Mouse (Mus musculus) midbrain, embryonic 16.5 days (tissue): ENCODE results near the gene Wbp1. TPM values are rescaled to one million over a fixed set of nuclear protein-coding genes. Genes with fewer than 3 reads are reported as not detected.

ENCODE experiments used
- ATAC-seq: fragments of 200-750 bp; cut with Nextera tagmentation; 2 replicates; pipeline ENCODE4 v1.8.0; 2017; ENCODE audit warnings: moderate TSS enrichment
- H3K27ac ChIP-seq: fragments of 300-500 bp; sonication (generic); 2 replicates; pipeline ENCODE4 v1.5.1; 2014; ENCODE audit warnings: mild to moderate bottlenecking, low read length, mixed read lengths
- H3K27me3 ChIP-seq: fragments of 300-500 bp; sonication (generic); 2 replicates; pipeline ENCODE4 v1.6.1; 2014; ENCODE audit warnings: low read depth, low read length, mixed read lengths; ENCODE audit not compliant: control insufficient read depth, insufficient read depth
- H3K36me3 ChIP-seq: fragments of 300-500 bp; sonication (generic); 2 replicates; pipeline ENCODE4 v1.6.1; 2014; ENCODE audit warnings: mild to moderate bottlenecking, low read length, moderate library complexity, mixed read lengths; ENCODE audit not compliant: control insufficient read depth, insufficient read depth
- H3K4me1 ChIP-seq: fragments of 300-500 bp; sonication (generic); 2 replicates; pipeline ENCODE4 v1.6.1; 2014; ENCODE audit warnings: mild to moderate bottlenecking, low read length, mixed read lengths; ENCODE audit not compliant: control insufficient read depth, insufficient read depth
- H3K4me2 ChIP-seq: fragments of 300-500 bp; sonication (generic); 2 replicates; pipeline ENCODE4 v1.6.1; 2014; ENCODE audit warnings: mild to moderate bottlenecking, low read length, mixed read lengths
- H3K4me3 ChIP-seq: fragments of 300-500 bp; sonication (generic); 2 replicates; pipeline ENCODE4 v1.5.1; 2014; ENCODE audit warnings: low read depth, mild to moderate bottlenecking, low read length, moderate library complexity, mixed read lengths
- H3K9ac ChIP-seq: fragments of 300-500 bp; sonication (generic); 2 replicates; pipeline ENCODE4 v1.6.1; 2014; ENCODE audit warnings: low read depth, low read length, mixed read lengths
- H3K9me3 ChIP-seq: fragments of 300-500 bp; sonication (generic); replicated peaks from 2 replicates; pipeline ENCODE4 v1.6.1; 2014; ENCODE audit warnings: mild to moderate bottlenecking, low read length, mixed read lengths; ENCODE audit not compliant: control insufficient read depth, poor library complexity, severe bottlenecking
- WGBS: fragments of 180-500 bp; shearing (Covaris S2); extraction: QIAGEN DNeasy Blood & Tissue Kit; methylation state at CpG from one replicate; pipeline ENCODE4 v1.1.7; 2014; 5-methylcytosine and 5-hydroxymethylcytosine counted together
- polyA plus RNA-seq: library from polyadenylated mRNA; unstranded; fragments of >200 nt; fragmentation: Nextera tagmentation; extraction: Ambion mirVana; gene quantifications from 2 replicates; pipeline ENCODE4 v1.2.1, GENCODE M21; 2015

The Wbp1 gene
- polyA plus RNA-seq, 1 experiment from 2014 or later: 148 TPM

DNA sequence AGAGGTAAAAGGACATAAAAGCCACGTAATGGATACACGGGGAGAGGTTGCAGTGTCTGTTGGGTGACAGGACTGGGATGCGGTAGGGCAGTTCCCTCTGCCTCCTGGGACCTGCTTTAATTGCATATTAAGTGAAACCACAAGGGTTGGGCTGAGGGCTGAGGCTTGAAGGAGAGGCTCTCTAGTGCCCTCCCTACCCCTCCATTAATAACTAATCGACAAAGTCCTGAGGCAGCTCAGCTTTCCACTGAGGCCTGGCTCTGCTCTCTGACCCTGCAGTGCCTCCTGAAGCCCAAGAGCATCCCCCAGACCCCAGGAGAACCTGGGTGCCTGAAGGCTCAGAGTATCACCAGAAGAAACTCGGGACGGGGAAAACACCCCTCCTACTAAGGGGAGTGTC, 36.9 kb downstream of the Wbp1 start:
- ATAC-seq: no peak
- WGBS: 2% methylated on average over 6 of the region's 6 CpGs

DNA sequence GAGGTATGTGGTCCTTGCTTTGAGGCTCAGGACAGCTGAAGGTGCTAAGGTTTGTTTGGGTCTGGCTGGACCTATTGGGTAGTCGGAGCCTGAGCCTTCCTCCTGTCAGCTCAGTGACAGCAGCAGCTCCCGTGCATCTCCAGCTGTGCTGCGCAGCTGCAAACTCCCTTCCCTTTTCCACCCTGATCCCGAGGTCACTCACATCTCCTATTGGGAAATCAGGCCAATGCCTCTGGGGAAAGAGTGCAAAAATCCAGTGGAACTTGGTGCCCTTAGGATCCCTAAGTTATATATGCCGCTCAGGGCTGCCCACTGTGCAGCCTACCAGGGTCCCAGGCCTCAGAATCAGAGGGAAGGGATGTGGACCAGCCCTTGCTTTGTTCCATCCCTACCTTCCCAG, 37.9 kb downstream of the Wbp1 start:
- Histone ChIP-seq H3K27me3 (peaks cover 57% of the 10 kb centered on the region), H3K36me3 (0 out of 2 replicates have a peak, but pooled peaks cover 4% of the 10 kb centered on the region), H3K4me1 (peaks cover 13% of the 10 kb centered on the region), H3K4me3 (no peak overlapping the region), H3K9ac (no peak overlapping the region), H3K4me2 (no peak overlapping the region), H3K27ac (no peak overlapping the region), H3K9me3 (no peaks in the 10 kb centered on the region)
- 13% methylated on average over 5 of the region's 5 CpGs for WGBS
- ATAC-seq: no peak

More for the DNA sequence above, 36.9 kb downstream of the Wbp1 start:
- Histone ChIP-seq H3K27me3 (peaks cover 65% of the 10 kb centered on the region), H3K9me3 (no peaks in the 10 kb centered on the region), H3K4me3 (no peak overlapping the region), H3K27ac (no peak overlapping the region), H3K4me2 (no peak overlapping the region), H3K9ac (no peak overlapping the region), H3K4me1 (peaks cover 6% of the 10 kb centered on the region), H3K36me3 (0 out of 2 replicates have a peak, but pooled peaks cover 4% of the 10 kb centered on the region)

GRCm38 (mm10) chr6:83080210-83080609, 41.1 kb downstream of the Wbp1 start:
- Histone ChIP-seq H3K9me3 (no peaks in the 10 kb centered on the region), H3K4me2 (no peak overlapping the region), H3K36me3 (0 out of 2 replicates have a peak, but pooled peaks cover 4% of the 10 kb centered on the region), H3K4me1 (peaks cover 17% of the 10 kb centered on the region), H3K4me3 (no peak overlapping the region), H3K9ac (no peak overlapping the region), H3K27ac (no peak overlapping the region), H3K27me3 (peaks cover 40% of the 10 kb centered on the region)
- no peak for ATAC-seq
- WGBS: 96% methylated on average over 5 of the region's 5 CpGs

GRCm38 (mm10) chr6:83078324-83078858, 43.0 kb downstream of the Wbp1 start:
- peak; percentile 92 for ATAC-seq
- Histone ChIP-seq H3K9me3 (no peaks in the 10 kb centered on the region), H3K4me1 (peaks cover 17% of the 10 kb centered on the region), H3K9ac (peak overlapping the region; percentile 78), H3K36me3 (0 out of 2 replicates have a peak, but pooled peaks cover 4% of the 10 kb centered on the region), H3K27ac (peak overlapping the region; percentile 95), H3K4me2 (peak overlapping the region; percentile 78), H3K27me3 (peaks cover 40% of the 10 kb centered on the region), H3K4me3 (peak overlapping the region; percentile 79)
- WGBS: under 1% methylated on average over 46 of the region's 46 CpGs

GRCm38 (mm10) chr6:83077630-83078323, 43.6 kb downstream of the Wbp1 start, which contains the start of gene Pcgf1:
Pcgf1 (plus strand) TSS chr6:83077869.
- Histone ChIP-seq H3K36me3 (0 out of 2 replicates have a peak, but pooled peaks cover 4% of the 10 kb centered on the region), H3K4me1 (peaks cover 17% of the 10 kb centered on the region), H3K4me2 (peak within 1 kb of the TSS; percentile 97), H3K27me3 (peaks cover 40% of the 10 kb centered on the region), H3K9me3 (no peaks in the 10 kb centered on the region), H3K27ac (peak within 1 kb of the TSS; percentile 95), H3K4me3 (peak within 1 kb of the TSS; percentile 79), H3K9ac (peak within 1 kb of the TSS; percentile 88)
- WGBS: under 1% methylated on average over 54 of the region's 54 CpGs
- ATAC-seq: peak; percentile 95

GRCm38 (mm10) chr6:83074979-83075378, 46.4 kb downstream of the Wbp1 start:
- Histone ChIP-seq H3K27ac (no peak overlapping the region), H3K4me1 (peaks cover 17% of the 10 kb centered on the region), H3K9me3 (no peaks in the 10 kb centered on the region), H3K4me3 (no peak overlapping the region), H3K36me3 (no peaks in the 10 kb centered on the region), H3K27me3 (peaks cover 50% of the 10 kb centered on the region), H3K4me2 (no peak overlapping the region), H3K9ac (no peak overlapping the region)
- 21% methylated on average over 2 of the region's 2 CpGs for WGBS
- ATAC-seq: no peak

DNA sequence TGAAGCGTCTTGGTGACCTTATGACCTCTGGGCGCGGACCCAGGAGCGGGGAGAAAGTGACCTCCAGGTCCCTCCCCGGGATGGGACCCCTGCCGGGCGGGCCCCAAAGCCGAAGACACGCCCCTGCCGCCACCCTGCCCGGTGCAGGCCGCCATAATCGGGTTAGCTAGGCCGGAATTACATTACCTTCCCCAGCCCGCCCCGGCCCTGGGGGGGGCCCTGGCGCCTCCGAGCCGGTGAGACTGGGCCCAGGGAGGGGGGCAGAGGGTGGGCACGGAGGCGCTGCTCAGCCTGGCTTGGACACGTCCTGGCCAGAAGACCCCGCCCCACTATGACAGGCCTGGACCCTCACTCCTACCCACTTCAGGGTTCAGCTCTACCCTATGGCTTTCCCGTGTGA, 50.1 kb downstream of the Wbp1 start:
- no peak for ATAC-seq
- Histone ChIP-seq H3K4me1 (no peaks in the 10 kb centered on the region; the same call in 1 of the 2 replicates), H3K36me3 (no peaks in the 10 kb centered on the region), H3K27me3 (peaks cover 80% of the 10 kb centered on the region), H3K27ac (no peak overlapping the region), H3K4me2 (no peak overlapping the region), H3K4me3 (no peak overlapping the region), H3K9ac (no peak overlapping the region), H3K9me3 (no peaks in the 10 kb centered on the region)
- WGBS: 0% methylated on average over 24 of the region's 24 CpGs

- Histone ChIP-seq H3K27ac (no peak overlapping the region), H3K36me3 (no peaks in the 10 kb centered on the region), H3K4me1 (no peaks in the 10 kb centered on the region; the same call in 1 of the 2 replicates), H3K9ac (no peak overlapping the region), H3K9me3 (no peaks in the 10 kb centered on the region), H3K27me3 (peaks cover 82% of the 10 kb centered on the region), H3K4me3 (no peak overlapping the region), H3K4me2 (no peak overlapping the region)
- WGBS: 1% methylated on average over 58 of the region's 58 CpGs
- 0 out of 2 replicates have a peak, but pooled peaks have one; percentile 9 for ATAC-seq
Observed at GRCm38 (mm10) chr6:83070311-83071219, 50.8 kb downstream of the Wbp1 start.

- H3K4me1 ChIP-seq: no peaks in the 10 kb centered on the region; the same call in 1 of the 2 replicates
- peaks cover 82% of the 10 kb centered on the region for H3K27me3 ChIP-seq
- H3K36me3 ChIP-seq: no peaks in the 10 kb centered on the region
- no peak for ATAC-seq
- no peak within 1 kb of the TSS for H3K9ac ChIP-seq
- H3K9me3 ChIP-seq: no peaks in the 10 kb centered on the region
- no peak within 1 kb of the TSS for H3K27ac ChIP-seq
- H3K4me2 ChIP-seq: no peak within 1 kb of the TSS; the same call in 1 of the 2 replicates
- peak within 1 kb of the TSS; percentile 22; the same call in 1 of the 2 replicates for H3K4me3 ChIP-seq
- WGBS: 0% methylated on average over 10 of the region's 10 CpGs
Observed at GRCm38 (mm10) chr6:83070247-83070310, 51.3 kb downstream of the Wbp1 start, which contains the start of gene Tlx2. Tlx2 (minus strand) TSS chr6:83070293.
